Mouse (Mus musculus) cerebellum, postnatal 14 days (tissue): ENCODE measurements around the gene Tnks2.
"Not testable (repeated sequence)": the region's sequence is repeated elsewhere in the genome, so short reads cannot be mapped to it uniquely, and the experiment has no call there.

Experiments used
- DNase-seq, 2 experiments: peaks; one replicate each; pipeline ENCODE4 v3.0.0; 2021; ENCODE audit warnings: mixed read lengths in 2 of 2

Gene Tnks2

GRCm38 (mm10) chr19:36827650-36828049 lies 6.4 kb upstream of the Tnks2 start:
- no peak for DNase-seq

- DNase-seq: peak; percentile 61 to 75
Observed at GRCm38 (mm10) chr19:36828322-36828721, 5.7 kb upstream of the Tnks2 start.

GRCm38 (mm10) chr19:36832951-36833787 lies 863 bp upstream of the Tnks2 start:
- peak; percentile 38 to 52 for DNase-seq

GRCm38 (mm10) chr19:36834532-36835431 lies 750 bp downstream of the Tnks2 start:
- peak in 1 of 2 experiments; percentile 64 for DNase-seq

GRCm38 (mm10) chr19:36836035-36836434 lies 2.0 kb downstream of the Tnks2 start:
- DNase-seq: peak; percentile 21 to 38

- no peak for DNase-seq
Observed at GRCm38 (mm10) chr19:36840301-36840700, 6.3 kb downstream of the Tnks2 start.

GRCm38 (mm10) chr19:36843866-36844265 lies 9.8 kb downstream of the Tnks2 start:
- DNase-seq: no peak

- no peak for DNase-seq
Observed at GRCm38 (mm10) chr19:36845924-36846323, 11.9 kb downstream of the Tnks2 start.

- DNase-seq: no peak
Observed at GRCm38 (mm10) chr19:36853831-36854230, 19.8 kb downstream of the Tnks2 start.

GRCm38 (mm10) chr19:36857851-36858250 lies 23.8 kb downstream of the Tnks2 start:
- no peak for DNase-seq

GRCm38 (mm10) chr19:36860393-36860792 lies 26.4 kb downstream of the Tnks2 start:
- no peak for DNase-seq

- DNase-seq: no peak
Observed at GRCm38 (mm10) chr19:36865905-36866304, 31.9 kb downstream of the Tnks2 start.

- no peak for DNase-seq
Observed at GRCm38 (mm10) chr19:36867416-36867815, 33.4 kb downstream of the Tnks2 start.

GRCm38 (mm10) chr19:36868675-36869074 lies 34.6 kb downstream of the Tnks2 start:
- not testable (repeated sequence) for DNase-seq

GRCm38 (mm10) chr19:36874651-36875050 lies 40.6 kb downstream of the Tnks2 start:
- no peak for DNase-seq

- DNase-seq: no peak
Observed at GRCm38 (mm10) chr19:36877329-36877728, 43.3 kb downstream of the Tnks2 start.

- no peak for DNase-seq
Observed at GRCm38 (mm10) chr19:36878743-36879495, 44.9 kb downstream of the Tnks2 start.

GRCm38 (mm10) chr19:36883119-36883518 lies 49.1 kb downstream of the Tnks2 start:
- peak; percentile 49 to 67 for DNase-seq

GRCm38 (mm10) chr19:36886316-36886715 lies 52.3 kb downstream of the Tnks2 start:
- peak; percentile 23 to 34 for DNase-seq

GRCm38 (mm10) chr19:36887706-36888105 lies 53.7 kb downstream of the Tnks2 start:
- DNase-seq: no peak

GRCm38 (mm10) chr19:36891746-36892145 lies 57.7 kb downstream of the Tnks2 start:
- no peak for DNase-seq

GRCm38 (mm10) chr19:36896791-36897569 lies 62.9 kb downstream of the Tnks2 start:
- no peak for DNase-seq
